Mouse (Mus musculus): Measurements from ENCODE around the gene Wnt3a. TPM values are rescaled to one million over a fixed set of nuclear protein-coding genes. Genes with fewer than 3 reads are reported as not detected.
A peak's percentile ranks its signal among the peaks of the same experiment; 100 is the strongest.

The Wnt3a gene
- not detected in 2 replicates for polyA plus RNA-seq (2012; ENCODE audit: insufficient read depth, insufficient read length, missing spikeins)

DNA sequence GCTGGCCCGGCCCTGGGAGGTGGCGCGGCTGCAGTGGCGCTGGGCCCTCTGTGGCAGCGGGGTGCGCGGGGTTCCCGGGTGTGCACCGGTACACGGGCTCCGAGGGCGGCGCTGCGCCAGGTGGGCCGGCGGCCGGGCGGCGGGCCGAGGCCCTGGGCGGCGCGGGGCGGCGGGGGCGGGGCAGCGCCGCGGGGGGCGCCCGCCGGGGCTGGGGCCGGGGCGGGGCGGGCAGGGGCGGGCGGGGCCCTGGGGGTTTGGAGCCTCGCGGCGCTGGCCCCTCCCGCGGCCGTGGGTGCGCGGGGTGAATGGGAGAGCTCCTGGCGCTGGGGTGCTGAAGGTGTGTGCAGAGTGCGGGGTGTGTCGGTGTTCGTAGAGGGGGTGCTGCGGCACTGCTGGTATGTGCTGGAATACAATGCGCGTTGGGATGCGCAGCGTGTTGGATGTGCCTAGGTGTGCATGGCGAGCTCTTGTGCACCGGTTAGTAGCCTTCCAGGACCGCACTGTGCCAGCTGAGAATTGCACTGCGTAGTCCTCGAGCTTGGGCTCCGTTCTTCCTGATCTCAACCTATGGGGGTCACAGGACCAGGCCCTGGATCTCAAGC is at the start of gene Wnt3a:
TSS of gene Wnt3a (minus strand) at position 51 of the 602 bp plus-strand sequence.
- no peaks in the 10 kb centered on the region for H3K4me1 ChIP-seq (ENCODE audit: control insufficient read depth, insufficient read depth, insufficient read length, low read length)
- no peak within 1 kb of the TSS for H3K27ac ChIP-seq (replicated peaks; ENCODE audit: low read depth, low read length)
- peak within 1 kb of the TSS; percentile 8; the same call in 1 of the 2 replicates for H3K4me3 ChIP-seq (ENCODE audit: insufficient read depth, low read depth, low read length)

DNA sequence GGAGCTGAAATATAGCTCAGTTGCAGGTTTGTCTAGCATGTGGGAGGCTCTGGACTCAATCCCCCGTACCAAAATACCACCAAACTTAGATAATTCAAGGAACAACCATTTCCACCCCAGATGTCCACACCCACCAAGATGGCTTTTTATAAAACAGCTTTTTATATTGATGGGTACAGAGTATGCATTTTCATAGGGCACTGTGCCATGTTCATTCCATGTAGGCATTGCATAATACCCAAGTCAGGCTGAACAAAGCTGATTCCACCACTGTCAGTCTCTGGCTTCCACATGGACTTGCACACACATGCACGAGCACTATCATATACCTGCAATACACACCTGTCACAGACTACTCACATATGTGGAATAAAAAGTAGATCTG is 48.2 kb upstream of the Wnt3a start:
- H3K27ac ChIP-seq (replicated peaks; ENCODE audit: low read depth, low read length) = no peak overlapping the region
- H3K4me3 ChIP-seq (ENCODE audit: insufficient read depth, low read depth, low read length) = no peak overlapping the region
- no peaks in the 10 kb centered on the region; the same call in 1 of the 2 replicates for H3K4me1 ChIP-seq (ENCODE audit: control insufficient read depth, insufficient read depth, insufficient read length, low read length)

DNA sequence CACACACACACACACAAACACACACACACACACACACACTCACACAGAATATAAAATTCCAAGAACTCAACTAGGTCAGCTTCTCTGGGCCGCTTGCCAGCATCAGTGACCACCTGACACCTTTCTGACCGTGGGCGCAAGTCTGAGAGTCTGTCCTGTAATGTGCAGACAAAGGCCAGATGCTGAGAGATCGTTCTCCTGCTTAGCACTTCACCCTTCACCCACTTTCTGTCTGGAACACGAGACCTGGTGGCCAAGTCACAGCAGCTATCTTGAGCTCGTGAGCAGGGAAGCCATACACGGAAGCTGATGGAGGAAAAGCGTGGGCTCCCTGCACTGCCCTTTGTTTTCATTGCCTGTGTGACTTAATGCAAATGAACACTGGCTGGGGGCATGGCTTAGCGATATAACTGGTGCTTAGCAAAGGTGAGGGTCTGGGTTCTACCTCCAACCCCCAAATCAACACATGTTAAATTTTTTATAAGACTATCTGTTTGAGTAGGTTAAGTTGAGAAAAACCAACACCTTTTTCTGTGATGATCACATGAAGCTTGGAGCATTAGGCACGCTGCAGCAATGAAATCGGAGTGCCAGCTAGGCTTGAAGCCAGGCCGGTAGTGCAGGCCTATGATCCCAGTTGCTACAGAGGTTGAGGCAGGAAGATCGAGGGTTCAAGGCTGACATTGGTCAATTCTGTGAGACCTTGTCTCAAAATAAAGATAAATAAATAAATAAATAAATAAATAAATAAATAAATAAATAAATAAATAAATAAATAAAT is 47.6 kb upstream of the Wnt3a start:
- no peak overlapping the region for H3K4me3 ChIP-seq (ENCODE audit: insufficient read depth, low read depth, low read length)
- H3K27ac ChIP-seq (replicated peaks; ENCODE audit: low read depth, low read length) = no peak overlapping the region
- no peaks in the 10 kb centered on the region; the same call in 1 of the 2 replicates for H3K4me1 ChIP-seq (ENCODE audit: control insufficient read depth, insufficient read depth, insufficient read length, low read length)

DNA sequence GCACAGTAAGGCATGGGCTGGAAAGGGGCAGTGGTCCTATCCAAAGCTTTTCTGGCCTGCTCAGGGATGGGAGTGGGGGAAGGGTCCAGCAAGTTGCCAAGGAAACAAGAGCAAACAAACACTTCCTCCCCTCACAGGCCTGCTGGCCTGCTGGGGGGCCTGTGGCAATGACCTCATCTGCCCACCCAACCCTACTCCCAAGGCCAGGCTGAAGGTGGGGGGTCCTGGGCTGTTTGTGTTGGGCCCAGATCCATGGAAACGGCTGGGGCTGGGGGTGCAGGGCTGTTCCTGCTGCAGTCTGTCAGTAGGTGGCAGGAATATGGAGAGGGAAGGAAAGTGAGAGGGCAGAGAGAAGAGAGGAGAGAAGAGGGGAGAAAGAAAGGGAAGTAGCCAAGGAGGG is 45.8 kb upstream of the Wnt3a start:
- Histone ChIP-seq H3K27ac (replicated peaks; ENCODE audit: low read depth, low read length) (no peak overlapping the region), H3K4me1 (ENCODE audit: control insufficient read depth, insufficient read depth, insufficient read length, low read length) (no peaks in the 10 kb centered on the region; the same call in 1 of the 2 replicates), H3K4me3 (ENCODE audit: insufficient read depth, low read depth, low read length) (no peak overlapping the region)

DNA sequence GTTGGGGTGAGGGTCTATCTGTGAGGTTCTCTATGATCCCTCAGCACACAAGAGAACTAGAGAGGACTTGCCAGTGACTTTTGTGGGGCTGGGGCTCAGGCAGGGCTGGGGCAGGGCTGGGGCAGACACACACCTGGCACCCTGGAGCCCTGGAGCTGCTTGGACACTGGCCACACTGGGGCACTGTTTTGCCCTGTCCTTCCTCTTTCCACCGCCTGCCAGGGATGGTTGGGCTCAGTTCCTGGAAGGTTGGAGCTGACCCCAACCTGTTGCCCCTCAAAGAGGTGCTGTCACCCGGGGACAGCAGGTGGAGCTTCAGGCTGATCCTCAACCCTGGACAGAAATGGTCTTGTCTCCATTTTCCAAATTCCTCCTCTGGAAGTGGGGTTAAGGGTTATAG is 45.4 kb upstream of the Wnt3a start:
- no peak overlapping the region for H3K4me3 ChIP-seq (ENCODE audit: insufficient read depth, low read depth, low read length)
- H3K4me1 ChIP-seq (ENCODE audit: control insufficient read depth, insufficient read depth, insufficient read length, low read length) = no peaks in the 10 kb centered on the region; the same call in 1 of the 2 replicates
- no peak overlapping the region for H3K27ac ChIP-seq (replicated peaks; ENCODE audit: low read depth, low read length)

DNA sequence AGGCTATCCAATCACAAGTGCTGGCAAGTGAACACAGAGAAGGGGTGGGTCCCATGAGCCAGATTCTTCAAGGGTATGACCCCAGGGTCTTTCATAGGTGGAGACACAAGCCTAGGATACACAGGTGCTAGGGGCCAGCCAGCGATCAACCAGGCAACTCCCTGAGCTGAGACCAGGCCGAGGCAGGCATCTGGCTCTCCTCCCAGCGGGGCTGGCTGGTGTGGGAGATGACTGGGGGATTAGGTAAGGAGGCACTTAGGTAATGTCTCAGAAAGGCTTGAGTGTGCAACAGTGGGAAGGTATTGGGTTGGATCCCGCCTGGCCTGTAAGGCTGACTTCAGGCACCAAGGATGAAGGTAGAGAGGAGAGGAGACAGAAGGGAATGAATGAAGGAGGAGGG is 44.6 kb upstream of the Wnt3a start:
- Histone ChIP-seq H3K27ac (replicated peaks; ENCODE audit: low read depth, low read length) (no peak overlapping the region), H3K4me1 (ENCODE audit: control insufficient read depth, insufficient read depth, insufficient read length, low read length) (no peaks in the 10 kb centered on the region; the same call in 1 of the 2 replicates), H3K4me3 (ENCODE audit: insufficient read depth, low read depth, low read length) (no peak overlapping the region)

DNA sequence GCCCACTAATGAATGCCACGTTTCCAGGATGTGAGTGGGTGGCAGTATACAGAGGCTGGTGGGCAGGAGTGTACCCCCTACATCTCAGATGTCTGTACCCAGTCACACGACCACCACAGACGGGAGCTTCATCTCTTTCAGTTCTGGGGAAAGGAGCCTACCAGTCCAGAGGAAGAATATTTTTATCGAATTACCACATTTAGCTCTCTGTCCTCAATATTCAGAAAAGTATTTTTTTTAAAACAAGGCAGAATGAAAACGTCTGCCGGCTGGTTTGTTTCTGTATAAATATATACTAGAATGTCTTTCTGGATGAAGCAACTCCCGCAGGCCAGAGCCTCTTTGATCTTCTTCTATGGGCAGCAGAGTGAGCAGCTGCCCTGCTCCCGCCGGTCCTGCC is 42.4 kb upstream of the Wnt3a start:
- H3K4me3 ChIP-seq (ENCODE audit: insufficient read depth, low read depth, low read length) = no peak overlapping the region
- H3K4me1 ChIP-seq (ENCODE audit: control insufficient read depth, insufficient read depth, insufficient read length, low read length) = no peaks in the 10 kb centered on the region; the same call in 1 of the 2 replicates
- no peak overlapping the region for H3K27ac ChIP-seq (replicated peaks; ENCODE audit: low read depth, low read length)

DNA sequence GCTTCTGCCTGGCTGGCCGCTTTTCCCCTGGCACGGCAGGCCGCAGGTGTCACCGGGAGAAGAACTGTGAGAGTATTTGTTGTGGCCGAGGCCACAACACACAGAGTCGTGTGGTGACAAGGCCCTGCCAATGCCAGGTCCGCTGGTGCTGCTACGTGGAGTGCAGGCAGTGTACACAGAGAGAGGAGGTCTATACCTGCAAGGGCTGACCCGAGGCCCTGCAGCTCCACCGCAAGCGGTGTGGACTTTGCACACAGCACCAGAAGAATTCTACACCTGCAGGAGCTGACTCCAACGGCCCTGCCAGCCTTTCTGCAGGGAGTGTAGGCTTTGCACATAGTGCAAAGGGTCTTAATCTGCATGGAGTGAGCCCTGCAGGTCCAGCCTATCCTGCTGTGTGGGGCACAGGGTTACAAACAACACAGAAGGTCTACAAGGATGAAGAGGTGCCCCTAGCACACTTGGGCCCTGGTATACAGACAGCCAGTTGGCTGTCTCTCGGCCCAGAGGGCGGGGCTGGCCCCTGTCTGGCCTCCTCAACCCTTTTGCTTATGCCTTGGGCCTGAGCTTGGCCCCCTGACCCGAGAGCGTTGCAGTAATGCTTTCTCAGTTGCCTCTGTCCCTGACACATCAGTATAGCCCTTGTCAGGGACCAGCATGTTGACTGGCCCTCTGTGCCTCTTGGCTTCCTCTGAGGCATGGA is 40.8 kb upstream of the Wnt3a start:
- Histone ChIP-seq H3K4me1 (ENCODE audit: control insufficient read depth, insufficient read depth, insufficient read length, low read length) (no peaks in the 10 kb centered on the region), H3K27ac (replicated peaks; ENCODE audit: low read depth, low read length) (no peak overlapping the region), H3K4me3 (ENCODE audit: insufficient read depth, low read depth, low read length) (no peak overlapping the region)

DNA sequence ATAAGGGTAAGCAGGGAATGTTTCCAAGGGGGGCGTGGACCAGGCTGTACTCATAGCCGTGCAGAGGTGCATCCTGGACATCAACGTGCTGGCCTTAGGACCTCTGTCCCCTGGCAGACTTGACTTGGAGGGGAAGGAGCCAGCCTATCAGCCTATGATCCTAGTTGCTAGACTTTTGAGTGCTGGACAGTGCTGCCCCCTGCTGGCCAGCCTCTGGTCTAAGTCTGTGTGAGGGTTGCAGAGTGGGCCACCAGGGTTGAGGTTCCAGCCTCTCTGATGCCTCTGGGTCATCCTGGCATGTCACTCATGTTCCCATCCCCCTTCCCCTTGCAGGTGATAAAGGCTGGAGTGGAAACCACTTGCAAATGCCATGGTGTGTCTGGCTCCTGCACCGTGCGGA is 40.0 kb upstream of the Wnt3a start:
- Histone ChIP-seq H3K27ac (replicated peaks; ENCODE audit: low read depth, low read length) (no peak overlapping the region), H3K4me3 (ENCODE audit: insufficient read depth, low read depth, low read length) (no peak overlapping the region)

DNA sequence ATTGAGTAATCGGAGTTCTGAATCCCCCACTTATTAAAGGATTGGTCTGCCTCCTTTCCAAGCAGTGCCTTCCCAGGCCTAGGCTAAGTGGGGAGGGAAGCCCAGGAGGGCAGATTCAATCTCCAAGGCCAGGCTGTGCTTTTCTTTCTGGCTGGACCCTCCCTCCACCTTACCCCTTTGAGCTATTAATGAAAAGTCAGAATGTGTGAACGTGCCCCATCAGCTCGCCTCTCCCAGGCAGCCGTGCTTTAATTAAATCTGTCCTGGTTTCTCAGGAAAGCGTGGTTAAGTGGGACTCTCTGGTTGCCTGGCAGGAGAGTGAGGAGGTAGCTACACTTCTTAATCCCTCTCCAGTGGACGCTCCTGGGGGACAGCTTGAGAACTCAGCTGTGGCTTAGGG is 39.1 kb upstream of the Wnt3a start:
- H3K27ac ChIP-seq (replicated peaks; ENCODE audit: low read depth, low read length) = no peak overlapping the region

More for the DNA sequence above, 40.0 kb upstream of the Wnt3a start:
- H3K4me1 ChIP-seq (ENCODE audit: control insufficient read depth, insufficient read depth, insufficient read length, low read length) = no peaks in the 10 kb centered on the region

DNA sequence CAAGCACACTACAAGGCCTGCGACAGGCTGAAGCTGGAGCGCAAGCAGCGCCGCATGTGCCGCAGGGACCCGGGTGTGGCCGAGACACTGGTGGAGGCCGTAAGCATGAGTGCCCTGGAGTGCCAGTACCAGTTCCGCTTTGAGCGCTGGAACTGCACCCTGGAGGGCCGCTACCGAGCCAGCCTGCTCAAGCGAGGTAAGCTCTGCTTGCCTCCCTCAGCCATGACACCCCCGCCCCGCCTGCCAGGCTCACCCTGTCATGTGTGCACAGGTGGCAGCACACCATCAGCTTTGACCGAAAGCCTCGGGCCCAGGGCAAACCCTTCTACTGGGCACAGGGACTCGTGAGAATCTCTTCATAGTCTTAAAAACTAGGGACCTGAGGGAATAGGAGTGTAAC is 37.1 kb upstream of the Wnt3a start:
- no peaks in the 10 kb centered on the region for H3K4me1 ChIP-seq (ENCODE audit: control insufficient read depth, insufficient read depth, insufficient read length, low read length)
- H3K4me3 ChIP-seq (ENCODE audit: insufficient read depth, low read depth, low read length) = no peak overlapping the region

More for the DNA sequence above, 39.1 kb upstream of the Wnt3a start:
- no peaks in the 10 kb centered on the region for H3K4me1 ChIP-seq (ENCODE audit: control insufficient read depth, insufficient read depth, insufficient read length, low read length)
- no peak overlapping the region for H3K4me3 ChIP-seq (ENCODE audit: insufficient read depth, low read depth, low read length)

DNA sequence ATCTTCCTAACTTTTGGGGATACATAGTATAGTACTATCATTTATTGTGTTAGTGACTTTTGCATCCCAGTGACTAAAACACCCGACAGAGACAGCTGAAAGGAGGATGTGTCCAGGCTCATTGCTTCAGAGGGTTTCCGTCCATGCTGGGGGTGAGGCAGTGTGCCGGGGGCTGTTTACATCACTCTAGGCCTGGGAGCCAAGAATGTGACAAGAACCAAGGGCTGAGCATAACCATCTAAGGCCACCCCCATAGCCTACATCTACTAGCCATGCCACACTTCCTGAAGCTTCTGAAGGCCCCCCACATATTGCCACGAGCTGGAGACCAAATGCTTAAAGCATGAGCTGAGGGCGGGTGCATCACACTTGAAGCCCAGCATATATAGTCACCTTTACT is 34.2 kb upstream of the Wnt3a start:
- no peaks in the 10 kb centered on the region for H3K4me1 ChIP-seq (ENCODE audit: control insufficient read depth, insufficient read depth, insufficient read length, low read length)
- no peak overlapping the region for H3K27ac ChIP-seq (replicated peaks; ENCODE audit: low read depth, low read length)
- H3K4me3 ChIP-seq (ENCODE audit: insufficient read depth, low read depth, low read length) = no peak overlapping the region

More for the DNA sequence above, 37.1 kb upstream of the Wnt3a start:
- H3K27ac ChIP-seq (replicated peaks; ENCODE audit: low read depth, low read length) = no peak overlapping the region

DNA sequence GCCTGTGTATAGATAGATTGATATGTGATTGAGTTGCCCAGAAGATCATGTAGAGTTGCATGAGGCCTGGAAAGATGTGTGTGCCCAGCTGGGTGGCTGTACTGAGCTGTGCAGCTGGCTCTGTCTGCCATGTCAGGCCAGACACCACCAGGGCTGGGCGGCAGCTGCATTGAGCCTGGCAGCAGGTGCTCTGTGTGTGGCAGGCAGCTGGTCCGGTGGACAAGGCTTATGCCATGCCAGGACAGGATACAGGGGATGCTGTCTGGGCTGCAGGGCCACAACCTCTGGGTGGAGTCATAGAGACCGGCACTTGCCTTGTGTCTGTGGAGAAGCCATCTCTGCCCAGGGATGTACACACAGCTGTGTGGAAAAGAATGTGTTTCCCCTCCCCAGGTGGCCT is 32.4 kb upstream of the Wnt3a start:
- Histone ChIP-seq H3K27ac (replicated peaks; ENCODE audit: low read depth, low read length) (no peak overlapping the region), H3K4me1 (ENCODE audit: control insufficient read depth, insufficient read depth, insufficient read length, low read length) (no peaks in the 10 kb centered on the region), H3K4me3 (ENCODE audit: insufficient read depth, low read depth, low read length) (no peak overlapping the region)

DNA sequence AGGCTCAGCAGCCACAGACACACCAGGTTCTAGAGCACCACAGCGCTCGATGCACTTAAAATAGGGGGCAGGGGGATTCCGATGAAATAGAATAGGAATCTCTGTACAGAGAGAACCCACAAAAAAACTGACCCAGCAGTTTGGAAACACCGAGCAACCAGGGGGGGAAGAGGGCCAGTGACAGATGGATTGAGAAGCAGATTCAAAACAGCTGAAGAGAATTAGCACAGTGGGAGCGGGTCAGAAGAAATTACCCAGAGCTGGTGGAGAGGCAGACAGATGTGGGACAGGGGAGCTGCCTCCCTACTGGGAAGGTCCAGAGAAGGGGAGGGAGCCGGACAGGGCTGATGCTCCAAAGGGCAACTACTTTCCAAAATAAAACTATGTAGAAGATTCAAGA is 26.0 kb upstream of the Wnt3a start:
- no peak overlapping the region for H3K27ac ChIP-seq (replicated peaks; ENCODE audit: low read depth, low read length)
- H3K4me3 ChIP-seq (ENCODE audit: insufficient read depth, low read depth, low read length) = no peak overlapping the region
- no peaks in the 10 kb centered on the region for H3K4me1 ChIP-seq (ENCODE audit: control insufficient read depth, insufficient read depth, insufficient read length, low read length)

DNA sequence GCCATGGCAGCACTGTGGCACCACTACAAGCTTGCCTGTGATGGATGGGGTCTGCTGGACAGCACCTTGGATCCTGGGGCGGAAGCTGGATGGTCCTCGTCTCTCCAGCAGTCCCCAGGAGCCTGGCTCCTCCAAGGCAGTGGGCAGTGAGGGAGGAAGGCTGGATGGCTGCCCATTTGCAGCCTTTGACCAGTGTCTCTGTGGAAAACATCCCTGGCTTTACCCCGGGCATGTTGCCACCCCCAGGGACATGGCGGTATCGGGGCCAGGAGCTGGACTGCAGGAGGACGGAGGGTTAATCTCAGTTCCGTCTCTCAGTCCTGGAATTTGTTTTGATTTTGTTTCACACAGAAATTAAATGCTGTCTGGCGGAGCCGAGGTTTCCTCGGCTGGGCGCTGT is 23.4 kb upstream of the Wnt3a start:
- Histone ChIP-seq H3K27ac (replicated peaks; ENCODE audit: low read depth, low read length) (no peak overlapping the region), H3K4me1 (ENCODE audit: control insufficient read depth, insufficient read depth, insufficient read length, low read length) (no peaks in the 10 kb centered on the region), H3K4me3 (ENCODE audit: insufficient read depth, low read depth, low read length) (no peak overlapping the region)
